Mouse (Mus musculus) left cerebral cortex, postnatal 14 days (tissue): Measurements from ENCODE around the gene Apbb2. TPM values are rescaled to one million over a fixed set of nuclear protein-coding genes. Genes with fewer than 3 reads are reported as not detected.

Experiments
- DNase-seq, 2 experiments: peaks; one replicate each; pipeline ENCODE4 v3.0.0; 2021 to 2022; ENCODE audit warnings: low spot score in 2 of 2, mixed read lengths in 1 of 2
- intact Hi-C: fragments of 180-260 bp; cut with DNase I; formaldehyde crosslinking; loops from one replicate; pipeline ENCODE4 v1.15.1; 2025
- total RNA-seq, 2 experiments: library from RNA; stranded (reverse); gene quantifications; 2 replicates each; pipeline ENCODE4 v1.2.3; 2021

The Apbb2 gene
- total RNA-seq, 2 experiments from 2014 or later = 63.5 to 70.7 TPM

- intact Hi-C loops = no loop called here
- DNase-seq = no peak
These were observed 212.7 kb downstream of the Apbb2 start for GRCm38 (mm10) chr5:66405731-66406399.

- intact Hi-C loops = no loop called here
These were observed 213.3 kb downstream of the Apbb2 start for GRCm38 (mm10) chr5:66405305-66405704.

GRCm38 (mm10) chr5:66400563-66400962 is 218.0 kb downstream of the Apbb2 start:
- no peak for DNase-seq
- intact Hi-C loops = no loop called here

More at GRCm38 (mm10) chr5:66405305-66405704, 213.3 kb downstream of the Apbb2 start:
- no peak for DNase-seq

- DNase-seq = no peak
- intact Hi-C loops = no loop called here
These were observed 219.3 kb downstream of the Apbb2 start for GRCm38 (mm10) chr5:66399264-66399620.

GRCm38 (mm10) chr5:66398530-66399263 is 219.9 kb downstream of the Apbb2 start:
- intact Hi-C loops = no loop called here
- DNase-seq = no peak

- intact Hi-C loops = no loop called here
- no peak for DNase-seq
These were observed 224.7 kb downstream of the Apbb2 start for GRCm38 (mm10) chr5:66393767-66394446.

GRCm38 (mm10) chr5:66392861-66393529 is 225.6 kb downstream of the Apbb2 start:
- intact Hi-C loops = no loop called here
- no peak for DNase-seq

- no peak for DNase-seq
- intact Hi-C loops = no loop called here
These were observed 226.8 kb downstream of the Apbb2 start for GRCm38 (mm10) chr5:66391771-66392170.

GRCm38 (mm10) chr5:66391299-66391698 is 227.3 kb downstream of the Apbb2 start:
- DNase-seq = no peak
- intact Hi-C loops = no loop called here

GRCm38 (mm10) chr5:66390567-66390966 is 228.0 kb downstream of the Apbb2 start:
- DNase-seq = no peak
- intact Hi-C loops = no loop called here

- DNase-seq = no peak
- intact Hi-C loops = loop anchor here (2.0 to 5.0 kb wide), 2 partner anchors 231 to 290 kb away; partner anchors contain the start of genes Apbb2 and Uchl1
These were observed 231.1 kb downstream of the Apbb2 start for GRCm38 (mm10) chr5:66387481-66387880.

- DNase-seq = peak; percentile 62 to 82
- intact Hi-C loops = loop anchor here (2.0 to 5.0 kb wide), 2 partner anchors 233 to 292 kb away; partner anchors contain the start of genes Apbb2 and Uchl1
These were observed 232.9 kb downstream of the Apbb2 start for GRCm38 (mm10) chr5:66385636-66386035.

- intact Hi-C loops = loop anchor here (5.0 kb wide), 1 partner anchor 292 kb away; the partner anchor contains the start of gene Uchl1
- DNase-seq = no peak
These were observed 233.7 kb downstream of the Apbb2 start for GRCm38 (mm10) chr5:66384806-66385446.

- intact Hi-C loops = no loop called here
These were observed 234.5 kb downstream of the Apbb2 start for GRCm38 (mm10) chr5:66384114-66384513.

GRCm38 (mm10) chr5:66382111-66382510 is 236.5 kb downstream of the Apbb2 start:
- DNase-seq = no peak
- intact Hi-C loops = no loop called here

More at GRCm38 (mm10) chr5:66384114-66384513, 234.5 kb downstream of the Apbb2 start:
- DNase-seq = no peak

- intact Hi-C loops = no loop called here
- no peak for DNase-seq
These were observed 239.6 kb downstream of the Apbb2 start for GRCm38 (mm10) chr5:66378968-66379367.

- peak; percentile 26 to 37 for DNase-seq
- intact Hi-C loops = no loop called here
These were observed 241.9 kb downstream of the Apbb2 start for GRCm38 (mm10) chr5:66376589-66377270.

- intact Hi-C loops = loop anchor here (5.0 kb wide), 1 partner anchor 37 kb away; no protein-coding TSS in a partner anchor
These were observed 244.2 kb downstream of the Apbb2 start for GRCm38 (mm10) chr5:66374413-66374812.

More at GRCm38 (mm10) chr5:66374413-66374812, 244.2 kb downstream of the Apbb2 start:
- no peak for DNase-seq
